Mouse (Mus musculus) lung, postnatal 14 days (tissue): ENCODE measurements around the gene Hdac11.
"Not testable (repeated sequence)": the region's sequence is repeated elsewhere in the genome, so short reads cannot be mapped to it uniquely, and the experiment has no call there.

ENCODE experiments used
- DNase-seq: peaks from one replicate; pipeline ENCODE4 v3.0.0; 2021

The Hdac11 gene

GRCm38 (mm10) chr6:91156554-91157236 is at the start of gene Hdac11:
Gene Hdac11, plus strand, starts transcription at chr6:91156665.
- peak; percentile 86 for DNase-seq

- no peak for DNase-seq
These were observed 48.1 kb upstream of the Hdac11 start for GRCm38 (mm10) chr6:91108301-91108916.

GRCm38 (mm10) chr6:91108917-91109450 is 47.5 kb upstream of the Hdac11 start:
- no peak for DNase-seq

GRCm38 (mm10) chr6:91109489-91109888 is 47.0 kb upstream of the Hdac11 start:
- no peak for DNase-seq

GRCm38 (mm10) chr6:91110323-91111020 is 46.0 kb upstream of the Hdac11 start:
- DNase-seq = no peak

- no peak for DNase-seq
These were observed 45.1 kb upstream of the Hdac11 start for GRCm38 (mm10) chr6:91111141-91111953.

GRCm38 (mm10) chr6:91111954-91112252 is 44.6 kb upstream of the Hdac11 start:
- DNase-seq = no peak

GRCm38 (mm10) chr6:91114716-91115115 is 41.7 kb upstream of the Hdac11 start:
- DNase-seq = no peak

- peak; percentile 9 for DNase-seq
These were observed 41.3 kb upstream of the Hdac11 start for GRCm38 (mm10) chr6:91115158-91115557.

- no peak for DNase-seq
These were observed 40.6 kb upstream of the Hdac11 start for GRCm38 (mm10) chr6:91115863-91116243.

- DNase-seq = peak; percentile 96
These were observed 40.0 kb upstream of the Hdac11 start, which contains the start of gene Nup210 for GRCm38 (mm10) chr6:91116244-91117145. Gene Nup210, minus strand, starts transcription at chr6:91116829.

- no peak for DNase-seq
These were observed 39.3 kb upstream of the Hdac11 start for GRCm38 (mm10) chr6:91117149-91117548.

- no peak for DNase-seq
These were observed 37.9 kb upstream of the Hdac11 start for GRCm38 (mm10) chr6:91118526-91118925.

GRCm38 (mm10) chr6:91120206-91120605 is 36.3 kb upstream of the Hdac11 start:
- DNase-seq = peak; percentile 17

GRCm38 (mm10) chr6:91121089-91121488 is 35.4 kb upstream of the Hdac11 start:
- DNase-seq = not testable (repeated sequence)

GRCm38 (mm10) chr6:91123453-91123852 is 33.0 kb upstream of the Hdac11 start:
- DNase-seq = no peak

GRCm38 (mm10) chr6:91124286-91125227 is 31.9 kb upstream of the Hdac11 start:
- DNase-seq = no peak

GRCm38 (mm10) chr6:91125228-91125585 is 31.3 kb upstream of the Hdac11 start:
- DNase-seq = no peak

- DNase-seq = no peak
These were observed 27.5 kb upstream of the Hdac11 start for GRCm38 (mm10) chr6:91128996-91129395.

GRCm38 (mm10) chr6:91130856-91131255 is 25.6 kb upstream of the Hdac11 start:
- no peak for DNase-seq
